Mouse (Mus musculus) small intestine, adult 2 months (tissue): Measurements from ENCODE around the gene Tbc1d13. TPM values are rescaled to one million over a fixed set of nuclear protein-coding genes. Genes with fewer than 3 reads are reported as not detected.
"Not testable (repeated sequence)": the region's sequence is repeated elsewhere in the genome, so short reads cannot be mapped to it uniquely, and the experiment has no call there.

Source experiments
- H3K27ac ChIP-seq: fragments of 200-500 bp; 2 replicates; pipeline ENCODE4 v1.5.1; 2012; ENCODE audit warnings: low read depth, low read length, control low read depth, inconsistent platforms; ENCODE audit not compliant: insufficient read depth
- H3K27me3 ChIP-seq: fragments of 200-500 bp; 2 replicates; pipeline ENCODE4 v1.6.1; 2012; ENCODE audit warnings: mild to moderate bottlenecking, moderate library complexity, low read length, inconsistent platforms; ENCODE audit not compliant: control insufficient read depth, insufficient read depth
- H3K36me3 ChIP-seq: fragments of 200-500 bp; 2 replicates; pipeline ENCODE4 v1.6.1; 2012; ENCODE audit warnings: mild to moderate bottlenecking, low read length, control low read depth, inconsistent platforms; ENCODE audit not compliant: control insufficient read depth, insufficient read depth
- H3K4me1 ChIP-seq: fragments of 200-500 bp; 2 replicates; pipeline ENCODE4 v1.6.1; 2012; ENCODE audit warnings: low read length, inconsistent platforms, mixed read lengths; ENCODE audit not compliant: control insufficient read depth, insufficient read depth, insufficient read length
- H3K4me3 ChIP-seq: fragments of 200-500 bp; 2 replicates; pipeline ENCODE4 v1.5.1; 2012; ENCODE audit warnings: low read depth, mild to moderate bottlenecking, control low read depth, inconsistent platforms, low read length, moderate library complexity
- CTCF ChIP-seq: fragments of 200-500 bp; IDR thresholded peaks from 2 replicates; pipeline ENCODE4 v1.5.1; 2012; ENCODE audit warnings: low read depth, mild to moderate bottlenecking, control low read depth, inconsistent platforms, low read length, moderate library complexity, mixed read lengths; ENCODE audit not compliant: insufficient replicate concordance, insufficient read length; ENCODE audit errors: extremely low read depth
- POLR2A ChIP-seq: fragments of 200-500 bp; IDR thresholded peaks from 2 replicates; pipeline ENCODE4 v1.6.1; 2012; ENCODE audit warnings: low read depth, mild to moderate bottlenecking, control low read depth, inconsistent platforms, low read length, moderate library complexity
- WGBS: fragments of 180-500 bp; shearing (Covaris S2); methylation state at CpG from one replicate; pipeline ENCODE4 v1.1.7; 2018; 5-methylcytosine and 5-hydroxymethylcytosine counted together
- polyA plus RNA-seq: library from polyadenylated mRNA; depleted of rRNA; stranded (reverse); fragments of >200 nt; gene quantifications from 2 replicates; pipeline ENCODE4 v1.2.3, GENCODE M21; 2012

The Tbc1d13 gene
- polyA plus RNA-seq, 1 experiment, result 85.7 TPM

DNA sequence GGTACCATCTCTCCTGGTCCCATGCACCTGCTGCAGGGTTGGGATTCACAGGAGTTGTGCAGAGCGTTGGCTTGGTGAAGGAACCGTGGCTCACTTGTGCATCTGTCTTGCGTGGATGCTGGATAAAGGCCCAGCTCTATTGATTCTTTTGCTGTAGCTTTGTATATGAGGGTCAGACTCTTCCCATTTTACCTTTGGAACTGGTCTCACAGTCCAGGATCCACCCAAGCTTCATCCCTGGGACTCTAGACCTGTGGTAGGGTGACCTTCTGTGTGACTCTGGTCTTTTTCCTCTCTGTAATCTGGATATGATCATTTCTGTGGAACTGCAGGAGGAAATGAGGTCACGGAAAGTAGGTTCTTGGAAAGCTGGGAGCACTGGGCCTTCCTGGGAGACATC, 10.9 kb downstream of the Tbc1d13 start:
- Histone ChIP-seq H3K27ac (no peak overlapping the region), H3K4me1 (no peaks in the 10 kb centered on the region; the same call in 1 of the 2 replicates), H3K4me3 (no peak overlapping the region), H3K36me3 (peaks cover 79% of the 10 kb centered on the region), H3K27me3 (no peaks in the 10 kb centered on the region)
- TF ChIP-seq CTCF (no peak), POLR2A (no peak)
- WGBS, result 79% methylated on average over 4 of the region's 4 CpGs

DNA sequence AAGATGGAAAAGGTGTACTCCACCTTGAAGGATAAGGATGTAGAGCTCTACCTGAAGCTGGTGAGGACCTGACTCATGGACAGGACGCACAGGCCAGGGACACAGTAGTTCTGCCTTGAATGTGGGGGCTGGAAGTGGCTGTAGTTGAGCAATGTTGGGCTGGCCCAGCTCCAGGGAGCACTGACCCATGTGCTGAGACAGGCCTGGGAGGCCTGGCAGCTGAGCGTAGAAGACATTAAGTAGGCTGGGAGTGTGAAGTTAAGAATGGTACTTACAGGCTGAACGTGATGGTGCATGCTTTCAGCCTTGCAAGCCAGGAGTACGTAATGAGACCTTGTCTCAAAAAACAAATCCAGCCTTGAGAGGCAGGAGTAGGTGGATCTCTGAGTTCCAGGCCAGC, 13.9 kb downstream of the Tbc1d13 start:
- H3K36me3 ChIP-seq, result peaks cover 71% of the 10 kb centered on the region
- TF ChIP-seq POLR2A, result no peak
- H3K27ac ChIP-seq, result no peak overlapping the region
- no peak overlapping the region for H3K4me3 ChIP-seq
- no peaks in the 10 kb centered on the region for H3K27me3 ChIP-seq
- WGBS, result 85% methylated on average over 4 of the region's 4 CpGs
- H3K4me1 ChIP-seq, result no peaks in the 10 kb centered on the region; the same call in 1 of the 2 replicates

DNA sequence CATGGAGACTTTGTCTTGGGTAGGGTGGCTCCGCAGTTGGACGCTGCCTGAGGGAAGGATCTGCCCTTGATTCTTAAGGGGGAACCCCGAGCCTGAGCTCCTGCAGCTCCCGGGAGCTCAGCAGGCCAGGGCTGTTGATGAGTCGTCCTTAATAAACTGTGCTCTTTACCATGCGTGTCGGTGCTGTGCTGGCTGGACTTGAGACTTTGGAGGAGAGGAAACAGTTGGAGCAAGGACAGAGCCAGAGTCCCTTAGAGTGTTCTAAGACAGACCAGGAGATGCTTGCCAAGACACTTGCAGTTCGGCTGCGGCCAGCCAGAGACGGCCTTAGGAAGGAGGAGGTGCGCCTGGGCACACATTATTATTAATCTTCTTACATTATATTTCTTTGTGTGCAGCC, 18.3 kb downstream of the Tbc1d13 start:
- H3K27me3 ChIP-seq, result no peaks in the 10 kb centered on the region
- TF ChIP-seq CTCF (no peak), POLR2A (no peak)
- no peak overlapping the region for H3K27ac ChIP-seq
- peaks cover 40% of the 10 kb centered on the region for H3K36me3 ChIP-seq
- 65% methylated on average over 11 of the region's 11 CpGs for WGBS
- H3K4me3 ChIP-seq, result no peak overlapping the region
- no peaks in the 10 kb centered on the region for H3K4me1 ChIP-seq

DNA sequence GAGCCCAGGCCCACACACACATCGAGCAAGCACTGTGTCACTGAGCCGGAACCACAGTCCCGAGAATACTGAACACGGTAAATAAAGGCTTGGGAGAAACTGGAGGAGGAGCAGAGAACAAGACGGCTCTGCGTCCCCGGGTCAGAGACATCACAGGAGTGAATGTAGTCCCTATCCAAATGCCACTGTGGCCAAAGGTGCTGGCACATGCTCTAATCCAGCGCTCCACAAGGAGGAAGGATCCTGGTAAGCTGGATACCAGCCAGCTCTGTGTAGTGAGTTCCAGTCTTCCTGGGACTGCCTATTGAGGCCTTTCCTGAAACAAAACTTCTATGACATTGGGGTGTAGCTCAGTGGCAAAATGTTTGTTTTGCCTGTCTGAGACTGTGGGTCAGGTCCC, 19.1 kb downstream of the Tbc1d13 start:
- WGBS, result 66% methylated on average over 8 of the region's 8 CpGs

DNA sequence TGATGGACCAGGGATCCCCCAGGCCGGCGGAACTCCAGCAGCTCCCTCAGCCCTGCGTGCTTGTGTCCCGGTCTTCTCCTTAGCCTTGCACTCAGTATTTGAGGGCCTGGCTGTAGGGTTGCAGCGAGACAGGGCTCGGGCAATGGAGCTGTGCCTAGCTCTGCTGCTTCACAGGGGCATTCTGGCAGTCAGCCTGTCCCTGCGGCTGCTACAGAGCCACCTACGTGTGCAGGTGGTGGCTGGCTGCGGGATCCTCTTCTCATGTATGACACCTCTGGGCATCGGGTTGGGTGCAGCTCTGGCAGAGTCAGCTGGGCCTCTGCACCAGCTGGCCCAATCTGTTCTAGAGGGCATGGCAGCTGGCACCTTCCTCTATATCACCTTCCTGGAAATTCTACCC, 26.3 kb downstream of the Tbc1d13 start:
- H3K36me3 ChIP-seq, H3K27me3 ChIP-seq, H3K27ac ChIP-seq, H3K4me1 ChIP-seq, H3K4me3 ChIP-seq: not testable (repeated sequence)
- 82% methylated on average over 7 of the region's 10 CpGs for WGBS

More for the DNA sequence above, 19.1 kb downstream of the Tbc1d13 start:
- Histone ChIP-seq H3K27ac (no peak overlapping the region), H3K27me3 (no peaks in the 10 kb centered on the region), H3K36me3 (peaks cover 32% of the 10 kb centered on the region), H3K4me3 (no peak overlapping the region), H3K4me1 (no peaks in the 10 kb centered on the region)
- TF ChIP-seq POLR2A (no peak), CTCF (no peak)

DNA sequence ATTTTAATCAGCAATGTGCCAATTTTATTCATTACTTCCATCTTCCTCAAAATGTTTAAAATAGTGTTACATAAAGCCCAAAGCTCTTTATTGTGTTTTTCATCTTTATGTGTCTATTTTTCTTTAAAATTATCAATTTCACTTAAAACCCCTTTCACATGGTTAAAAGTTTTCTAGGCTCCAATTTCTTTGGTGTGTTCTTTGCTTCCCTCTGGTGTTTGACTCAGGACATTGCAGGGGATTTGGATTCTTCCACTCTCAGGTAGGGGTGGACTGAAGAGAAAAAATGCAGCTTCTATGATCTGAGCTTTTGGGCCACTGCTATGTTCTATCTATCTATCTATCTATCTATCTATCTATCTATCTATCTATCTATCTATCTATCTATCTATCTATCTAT, 28.3 kb downstream of the Tbc1d13 start:
- H3K27me3 ChIP-seq, result no peaks in the 10 kb centered on the region
- TF ChIP-seq POLR2A (no peak), CTCF (no peak)
- H3K4me1 ChIP-seq, result no peaks in the 10 kb centered on the region
- no peak overlapping the region for H3K4me3 ChIP-seq
- no peaks in the 10 kb centered on the region for H3K36me3 ChIP-seq
- H3K27ac ChIP-seq, result no peak overlapping the region

DNA sequence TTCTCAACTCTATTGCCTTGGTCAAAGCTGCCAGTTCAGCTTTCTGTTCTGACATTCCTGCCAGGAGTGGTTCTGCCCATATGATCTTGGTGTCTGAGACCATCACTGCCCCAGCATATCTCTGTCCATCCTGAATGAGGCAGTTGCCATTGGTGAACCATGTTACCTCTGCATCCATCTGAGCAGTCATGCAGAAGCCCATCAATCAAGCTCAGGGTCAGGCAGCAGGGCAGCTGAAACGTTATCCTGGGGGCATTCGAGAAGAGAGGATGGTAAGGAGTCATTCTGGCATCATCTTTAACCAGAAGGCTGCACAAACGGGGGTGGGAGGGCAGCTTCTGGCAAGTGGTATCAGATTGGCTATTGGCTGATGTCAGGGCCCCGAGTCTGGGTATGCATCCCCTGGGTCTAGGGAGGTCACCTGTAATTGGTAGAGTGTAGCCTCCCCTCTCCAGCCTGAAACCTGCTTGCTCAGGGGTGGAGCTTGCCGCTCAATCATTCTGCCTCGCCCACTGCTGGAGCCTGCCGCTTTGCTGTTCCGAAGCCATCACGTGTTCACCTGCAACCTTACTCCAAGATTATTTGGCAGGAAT, 30.9 kb downstream of the Tbc1d13 start:
- Histone ChIP-seq H3K36me3 (no peaks in the 10 kb centered on the region), H3K27ac (no peak overlapping the region), H3K4me3 (no peak overlapping the region), H3K27me3 (no peaks in the 10 kb centered on the region), H3K4me1 (no peaks in the 10 kb centered on the region)
- no peak for TF ChIP-seq POLR2A
- no peak for TF ChIP-seq CTCF
- WGBS, result 44% methylated on average over 9 of the region's 9 CpGs

DNA sequence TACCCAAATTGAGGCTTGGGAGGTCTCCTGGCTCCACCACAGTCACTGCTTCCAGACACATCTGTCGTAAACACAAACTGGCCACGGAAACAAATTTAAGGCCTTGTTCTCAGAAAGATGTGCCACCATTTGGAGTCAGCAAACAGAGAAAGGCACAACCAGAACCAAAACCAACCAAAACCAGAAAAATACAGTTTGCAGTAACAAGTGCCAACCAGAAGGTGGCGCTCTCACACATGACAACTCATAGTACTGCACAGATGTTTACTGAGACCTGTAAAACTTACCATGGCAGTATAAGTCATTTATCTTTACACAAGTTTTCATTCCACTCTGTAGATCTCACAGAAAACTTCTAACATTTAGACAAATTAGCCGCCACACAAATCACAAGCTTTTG, 33.1 kb downstream of the Tbc1d13 start:
- H3K4me3 ChIP-seq, result no peak overlapping the region
- no peaks in the 10 kb centered on the region for H3K4me1 ChIP-seq
- no peaks in the 10 kb centered on the region for H3K27me3 ChIP-seq
- TF ChIP-seq CTCF (no peak), POLR2A (no peak)
- WGBS, result 65% methylated on average over 4 of the region's 4 CpGs
- no peaks in the 10 kb centered on the region for H3K36me3 ChIP-seq
- no peak overlapping the region for H3K27ac ChIP-seq
